Mouse (Mus musculus): ENCODE data around the gene Stard13.

DNA sequence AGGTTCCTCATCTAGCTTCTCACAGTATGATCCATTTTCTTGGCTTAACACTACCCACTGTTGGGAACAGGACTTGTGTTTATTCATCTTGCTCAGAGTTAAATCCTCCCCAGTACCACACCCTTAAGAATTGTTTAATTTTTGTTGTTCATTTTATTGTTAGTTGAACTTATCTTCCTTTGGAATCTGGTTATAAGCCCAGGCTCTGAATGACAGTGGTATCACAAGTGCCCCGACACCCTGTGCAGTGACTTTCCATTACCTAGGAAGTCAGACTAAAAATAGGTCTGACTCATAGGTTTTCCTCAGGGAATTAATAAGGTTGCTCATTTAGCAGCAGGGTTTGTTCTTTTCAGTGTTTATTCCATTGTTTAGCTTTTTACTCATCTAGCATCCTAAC lies 168.4 kb downstream of the Stard13 start:
- TF ChIP-seq EP300 (IDR thresholded peaks at IDR 0.05; ENCODE audit: insufficient read depth, low read depth, low read length) (no peak), CTCF (IDR thresholded peaks at IDR 0.05; ENCODE audit: low read depth, low read length) (no peak), POLR2A (IDR thresholded peaks at IDR 0.05; ENCODE audit: insufficient read depth, low read length) (no peak)
